Mouse (Mus musculus): ENCODE data around the gene Frk.
A peak's percentile ranks its signal among the peaks of the same experiment; 100 is the strongest.
"Not testable (repeated sequence)": the region's sequence is repeated elsewhere in the genome, so short reads cannot be mapped to it uniquely, and the experiment has no call there.

Gene Frk

GRCm38 (mm10) chr10:34615474-34615873 lies 132.3 kb downstream of the Frk start:
- DNase-seq (ENCODE audit: low spot score in 2 of 2) = no peak

DNA sequence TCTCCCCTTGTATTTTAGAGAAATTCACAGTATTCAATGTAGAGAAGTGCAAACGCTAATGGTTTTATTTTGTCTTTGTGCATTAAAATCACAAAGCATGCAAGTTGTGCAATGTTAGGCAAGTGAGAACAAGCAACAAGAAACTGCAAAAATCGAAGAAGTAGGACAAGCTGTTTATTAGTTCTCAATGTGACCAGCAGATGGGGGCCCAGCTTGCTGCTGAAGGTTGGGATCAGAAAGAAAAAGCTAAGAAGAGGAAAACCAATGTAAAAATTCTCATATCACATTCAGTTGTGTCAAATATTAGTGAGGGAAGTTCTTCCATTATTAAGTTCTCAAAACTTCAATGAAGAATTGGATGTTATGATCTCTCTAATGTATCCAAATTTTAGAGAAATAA lies 134.0 kb downstream of the Frk start:
- DNase-seq (ENCODE audit: low spot score in 2 of 2) = peak in 1 of 2 experiments; percentile 24

GRCm38 (mm10) chr10:34618490-34618889 lies 135.3 kb downstream of the Frk start:
- no peak for DNase-seq (ENCODE audit: low spot score in 2 of 2)

DNA sequence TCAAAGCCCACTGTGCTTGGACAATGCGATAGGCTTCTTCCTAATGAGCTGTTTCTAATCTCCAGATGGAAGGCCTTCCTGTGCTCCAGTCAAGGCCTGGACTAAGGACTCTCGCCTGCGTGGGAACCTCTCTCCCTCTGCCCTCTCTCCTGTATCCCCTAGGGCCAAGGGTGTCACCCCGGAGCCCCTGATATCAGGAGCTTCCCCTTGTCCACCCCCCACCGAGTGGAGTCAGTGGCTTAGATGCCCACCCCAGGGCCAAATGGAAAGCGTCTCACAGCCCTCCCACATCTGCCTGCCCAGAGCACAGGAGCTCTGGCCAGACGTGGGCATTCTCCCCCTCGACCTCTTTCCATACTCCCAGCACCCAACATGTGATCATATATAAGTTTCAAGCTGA lies 137.3 kb downstream of the Frk start:
- not testable (repeated sequence) for DNase-seq (ENCODE audit: low spot score in 2 of 2)

DNA sequence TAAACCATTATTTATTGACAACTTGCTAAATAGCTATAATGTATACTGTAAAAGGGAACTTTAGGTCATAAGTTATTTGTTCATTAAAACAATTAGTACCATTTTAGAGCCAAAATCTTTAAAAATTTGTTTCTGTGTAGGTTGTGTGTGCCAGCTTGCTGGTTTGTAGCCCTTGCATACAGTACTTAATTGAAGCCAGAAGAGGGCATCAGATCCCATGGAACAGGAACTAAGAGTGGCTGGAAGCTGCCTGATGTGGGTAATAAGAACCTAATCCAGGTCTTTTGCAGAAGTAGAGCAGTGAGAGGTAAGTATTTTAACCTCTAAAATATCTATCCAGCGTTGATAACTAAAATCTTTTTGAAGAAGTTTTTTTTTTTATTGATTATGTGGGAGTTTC lies 155.0 kb downstream of the Frk start:
- DNase-seq (ENCODE audit: low spot score in 2 of 2) = no peak
